Mouse (Mus musculus): ENCODE results near the gene Bnipl.

- TF ChIP-seq CTCF (IDR thresholded peaks at IDR 0.05; ENCODE audit: low read depth) (peak; percentile 17; the same call in 1 of the 2 replicates), EP300 (optimal IDR thresholded peaks at IDR 0.05) (no peak)
These were observed 15.1 kb upstream of the Bnipl start for GRCm38 (mm10) chr3:95266052-95266451.
